Mouse (Mus musculus) limb, embryonic 11.5 days (tissue): Measurements from ENCODE around the gene Agxt. TPM values are rescaled to one million over a fixed set of nuclear protein-coding genes. Genes with fewer than 3 reads are reported as not detected.

Experiments used
- ATAC-seq: fragments of 200-750 bp; cut with Nextera tagmentation; 2 replicates; pipeline ENCODE4 v1.8.0; 2017; ENCODE audit warnings: low read depth; ENCODE audit not compliant: insufficient number of reproducible peaks, low FRiP score, low TSS enrichment
- DNase-seq: peaks from one replicate; pipeline ENCODE4 v3.0.0-alpha.2; 2015; ENCODE audit warnings: low spot score
- H3K27ac ChIP-seq: fragments of 300-500 bp; sonication (generic); replicated peaks from 2 replicates; pipeline ENCODE4 v1.5.1; 2014; ENCODE audit warnings: low read depth, mild to moderate bottlenecking, low read length
- H3K27me3 ChIP-seq: fragments of 300-500 bp; sonication (generic); 2 replicates; pipeline ENCODE4 v1.6.1; 2014; ENCODE audit warnings: mild to moderate bottlenecking, low read length, mixed read lengths; ENCODE audit not compliant: control insufficient read depth, insufficient read depth
- H3K36me3 ChIP-seq: fragments of 300-500 bp; sonication (generic); 2 replicates; pipeline ENCODE4 v1.6.1; 2014; ENCODE audit warnings: mild to moderate bottlenecking, low read length, moderate library complexity, mixed read lengths; ENCODE audit not compliant: control insufficient read depth, insufficient read depth
- H3K4me1 ChIP-seq: fragments of 300-500 bp; sonication (generic); 2 replicates; pipeline ENCODE4 v1.6.1; 2014; ENCODE audit warnings: low read length, mixed read lengths; ENCODE audit not compliant: control insufficient read depth, insufficient read depth
- H3K4me2 ChIP-seq: fragments of 300-500 bp; sonication (generic); 2 replicates; pipeline ENCODE4 v1.6.1; 2014; ENCODE audit warnings: low read depth, mild to moderate bottlenecking, moderate library complexity; ENCODE audit not compliant: severe bottlenecking
- H3K4me3 ChIP-seq: fragments of 300-500 bp; sonication (generic); 2 replicates; pipeline ENCODE4 v1.5.1; 2014; ENCODE audit warnings: low read depth, low read length
- H3K9ac ChIP-seq: fragments of 300-500 bp; sonication (generic); 2 replicates; pipeline ENCODE4 v1.6.1; 2014; ENCODE audit warnings: mild to moderate bottlenecking, low read length
- H3K9me3 ChIP-seq: fragments of 300-500 bp; sonication (generic); 2 replicates; pipeline ENCODE4 v1.6.1; 2016; ENCODE audit warnings: low read length; ENCODE audit not compliant: control insufficient read depth
- WGBS: fragments of 180-500 bp; shearing (Covaris S2); extraction: QIAGEN DNeasy Blood & Tissue Kit; methylation state at CpG from one replicate; pipeline ENCODE4 v1.1.7; 2014; 5-methylcytosine and 5-hydroxymethylcytosine counted together
- polyA plus RNA-seq: library from polyadenylated mRNA; unstranded; fragments of >200 nt; fragmentation: Nextera tagmentation; extraction: Ambion mirVana; gene quantifications from 2 replicates; pipeline ENCODE4 v1.2.1, GENCODE M21; 2014

The Agxt gene
- polyA plus RNA-seq, 1 experiment from 2014 or later, result not detected

GRCm38 (mm10) chr1:93132676-93133075 lies 2.4 kb upstream of the Agxt start:
- no peak overlapping the region for H3K4me3 ChIP-seq
- no peaks in the 10 kb centered on the region for H3K27me3 ChIP-seq
- DNase-seq, result no peak
- no peak overlapping the region for H3K27ac ChIP-seq
- 66% methylated on average over 8 of the region's 8 CpGs for WGBS
- no peak for ATAC-seq
- H3K36me3 ChIP-seq, result no peaks in the 10 kb centered on the region
- peaks cover 6% of the 10 kb centered on the region for H3K4me1 ChIP-seq
- H3K4me2 ChIP-seq, result no peak overlapping the region
- no peaks in the 10 kb centered on the region for H3K9me3 ChIP-seq
- no peak overlapping the region for H3K9ac ChIP-seq

- Histone ChIP-seq H3K9ac (no peak overlapping the region), H3K4me3 (no peak overlapping the region), H3K27me3 (no peaks in the 10 kb centered on the region), H3K9me3 (no peaks in the 10 kb centered on the region), H3K36me3 (no peaks in the 10 kb centered on the region), H3K4me1 (no peaks in the 10 kb centered on the region), H3K27ac (no peak overlapping the region), H3K4me2 (no peak overlapping the region)
- 86% methylated on average over 6 of the region's 6 CpGs for WGBS
- DNase-seq (no peak), ATAC-seq (no peak)
Measured at GRCm38 (mm10) chr1:93138534-93138933, 3.5 kb downstream of the Agxt start.

GRCm38 (mm10) chr1:93139713-93140112 lies 4.7 kb downstream of the Agxt start:
- no peak for ATAC-seq
- Histone ChIP-seq H3K9me3 (no peaks in the 10 kb centered on the region), H3K4me1 (no peaks in the 10 kb centered on the region)

GRCm38 (mm10) chr1:93142871-93143270 lies 7.8 kb downstream of the Agxt start:
- DNase-seq (no peak), ATAC-seq (no peak)
- no peak overlapping the region for H3K9ac ChIP-seq
- no peaks in the 10 kb centered on the region for H3K27me3 ChIP-seq
- H3K27ac ChIP-seq, result no peak overlapping the region
- H3K9me3 ChIP-seq, result no peaks in the 10 kb centered on the region
- 87% methylated on average over 1 of the region's 1 CpGs for WGBS
- no peak overlapping the region for H3K4me2 ChIP-seq
- no peaks in the 10 kb centered on the region for H3K36me3 ChIP-seq
- no peaks in the 10 kb centered on the region for H3K4me1 ChIP-seq
- H3K4me3 ChIP-seq, result no peak overlapping the region

More at GRCm38 (mm10) chr1:93139713-93140112, 4.7 kb downstream of the Agxt start:
- Histone ChIP-seq H3K4me3 (no peak overlapping the region), H3K4me2 (no peak overlapping the region), H3K27me3 (no peaks in the 10 kb centered on the region), H3K27ac (no peak overlapping the region), H3K9ac (no peak overlapping the region), H3K36me3 (no peaks in the 10 kb centered on the region)
- no peak for DNase-seq
- WGBS, result 84% methylated on average over 7 of the region's 7 CpGs

GRCm38 (mm10) chr1:93144176-93144575 lies 9.1 kb downstream of the Agxt start:
- no peaks in the 10 kb centered on the region for H3K36me3 ChIP-seq
- WGBS, result 83% methylated on average over 9 of the region's 9 CpGs
- H3K4me3 ChIP-seq, result no peak overlapping the region
- DNase-seq (no peak), ATAC-seq (no peak)
- no peaks in the 10 kb centered on the region for H3K4me1 ChIP-seq
- H3K27ac ChIP-seq, result no peak overlapping the region
- no peak overlapping the region for H3K9ac ChIP-seq
- no peak overlapping the region for H3K4me2 ChIP-seq
- no peaks in the 10 kb centered on the region for H3K9me3 ChIP-seq
- no peaks in the 10 kb centered on the region for H3K27me3 ChIP-seq

- no peaks in the 10 kb centered on the region for H3K4me1 ChIP-seq
- H3K36me3 ChIP-seq, result no peaks in the 10 kb centered on the region
- no peak for DNase-seq
- no peak overlapping the region for H3K4me2 ChIP-seq
- H3K9ac ChIP-seq, result no peak overlapping the region
- no peaks in the 10 kb centered on the region for H3K27me3 ChIP-seq
- no peak for ATAC-seq
- no peak overlapping the region for H3K4me3 ChIP-seq
- 77% methylated on average over 2 of the region's 2 CpGs for WGBS
- H3K27ac ChIP-seq, result no peak overlapping the region
- no peaks in the 10 kb centered on the region for H3K9me3 ChIP-seq
Measured at GRCm38 (mm10) chr1:93150907-93151661, 16.0 kb downstream of the Agxt start.

GRCm38 (mm10) chr1:93157566-93157965 lies 22.5 kb downstream of the Agxt start:
- no peak overlapping the region for H3K4me3 ChIP-seq
- WGBS, result 84% methylated on average over 4 of the region's 4 CpGs
- H3K36me3 ChIP-seq, result no peaks in the 10 kb centered on the region
- H3K9me3 ChIP-seq, result no peaks in the 10 kb centered on the region
- no peaks in the 10 kb centered on the region for H3K27me3 ChIP-seq
- ATAC-seq (no peak), DNase-seq (no peak)
- H3K4me2 ChIP-seq, result no peak overlapping the region
- H3K9ac ChIP-seq, result no peak overlapping the region
- H3K4me1 ChIP-seq, result no peaks in the 10 kb centered on the region
- no peak overlapping the region for H3K27ac ChIP-seq

- no peak for DNase-seq
- H3K36me3 ChIP-seq, result no peaks in the 10 kb centered on the region
- no peak overlapping the region for H3K9ac ChIP-seq
- no peak overlapping the region for H3K4me3 ChIP-seq
- WGBS, result 79% methylated on average over 8 of the region's 8 CpGs
- no peak overlapping the region for H3K4me2 ChIP-seq
- no peak for ATAC-seq
- H3K27me3 ChIP-seq, result no peaks in the 10 kb centered on the region
- no peak overlapping the region for H3K27ac ChIP-seq
- H3K9me3 ChIP-seq, result no peaks in the 10 kb centered on the region
- no peaks in the 10 kb centered on the region for H3K4me1 ChIP-seq
Measured at GRCm38 (mm10) chr1:93158916-93159315, 23.9 kb downstream of the Agxt start.
